Mouse (Mus musculus): ENCODE measurements at regions not wholly inside any gene's neighbourhood (a gene's known extent, or its start where the extent isn't known, plus 50 kb on each side); places are given as distances from the start of the nearest gene placed in this dataset.

DNA sequence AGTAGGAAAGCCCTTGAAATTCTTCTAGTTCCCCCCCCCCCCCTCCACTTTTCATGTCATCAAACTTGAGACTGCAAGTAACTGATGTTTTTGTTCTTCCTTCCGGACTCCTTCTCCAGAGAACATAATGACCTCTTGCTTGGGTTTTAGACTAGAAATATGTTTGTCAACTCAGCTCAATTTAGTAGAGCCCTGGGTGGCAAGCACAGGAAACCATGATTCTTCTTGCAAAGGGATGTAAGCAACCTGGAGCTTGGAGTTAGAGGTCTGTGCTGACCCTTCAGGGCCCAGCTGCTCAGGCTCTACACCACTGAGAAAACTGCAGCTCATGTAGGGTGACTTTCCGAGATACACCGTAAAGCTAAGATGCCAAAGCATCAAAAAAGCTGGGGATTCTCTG is 127.2 kb upstream of the Meis1 start:
- DNase-seq, result no peak

DNA sequence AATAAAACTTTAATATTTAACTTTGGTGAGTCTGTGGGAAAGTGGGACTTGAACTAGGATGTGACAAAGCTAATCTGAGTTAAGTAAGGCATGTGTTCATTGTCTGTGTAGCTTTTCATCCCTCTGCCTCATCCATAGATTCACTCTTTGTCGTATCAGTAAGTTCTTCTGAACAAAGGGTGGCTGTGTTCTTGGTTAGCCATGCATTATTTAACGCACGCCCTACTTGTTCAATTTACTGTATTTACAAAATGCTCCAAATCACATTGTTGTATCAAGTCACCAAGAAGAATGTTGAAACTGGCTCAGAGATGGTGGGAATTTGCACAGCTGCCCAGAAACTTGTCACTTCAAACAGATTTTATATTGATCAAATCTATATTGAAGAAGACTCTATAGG is 132.2 kb upstream of the Meis1 start:
- DNase-seq, result no peak

DNA sequence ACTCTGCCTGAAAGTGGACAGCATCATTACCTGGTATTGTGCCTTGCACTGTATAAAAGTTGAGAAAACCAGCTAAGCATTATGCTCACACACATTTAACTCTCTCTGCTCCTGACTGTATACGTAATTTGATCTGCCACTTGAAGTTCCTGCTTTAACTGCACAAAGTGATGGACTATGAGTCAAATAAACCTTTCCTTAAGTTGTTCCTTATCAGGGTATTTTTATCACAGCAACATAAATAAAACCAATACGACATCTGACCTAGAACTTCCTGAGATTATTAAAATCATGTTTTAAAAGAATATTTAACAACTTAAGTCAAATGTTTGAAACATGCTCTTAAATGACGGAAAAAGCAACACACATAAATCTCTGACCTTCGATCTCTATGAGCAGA is 134.9 kb upstream of the Meis1 start:
- no peak for DNase-seq

DNA sequence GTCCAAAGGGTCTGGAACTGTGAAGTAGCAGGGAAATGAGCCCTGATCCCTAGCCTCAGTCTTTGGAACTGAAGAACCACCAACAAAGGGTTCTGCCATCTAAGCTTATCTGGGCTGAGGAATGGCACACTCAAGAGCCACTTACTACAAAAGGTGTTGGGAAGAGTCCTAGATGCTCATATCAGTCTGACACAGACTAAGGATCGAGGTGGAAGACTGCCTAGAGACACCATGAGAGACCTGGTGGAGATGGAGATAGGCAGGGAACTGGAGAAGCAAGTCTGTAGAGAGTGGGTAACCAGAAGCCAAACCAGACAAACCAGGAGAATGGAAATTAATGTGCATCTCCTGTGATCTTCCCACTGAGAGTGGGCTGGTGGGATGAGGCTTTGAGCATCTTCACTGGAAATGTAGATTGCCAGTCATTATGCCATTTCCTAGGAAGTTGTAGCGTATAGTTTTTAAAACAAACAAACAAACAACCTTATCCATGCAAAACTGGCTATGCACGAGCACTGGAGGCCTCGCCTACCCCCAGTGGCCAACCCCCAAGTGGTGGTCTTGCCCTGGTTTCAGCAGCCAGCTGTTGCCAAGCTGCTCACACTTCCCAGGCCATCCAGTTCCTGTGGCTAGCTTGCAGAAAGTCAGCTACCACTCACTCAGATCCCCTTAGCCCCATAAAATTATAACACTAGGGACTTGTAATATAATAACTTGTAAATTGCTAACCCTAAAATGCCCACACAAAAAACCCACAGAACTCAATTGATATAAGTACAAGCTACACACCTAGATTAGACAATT is 136.2 kb upstream of the Meis1 start:
- no peak for DNase-seq

DNA sequence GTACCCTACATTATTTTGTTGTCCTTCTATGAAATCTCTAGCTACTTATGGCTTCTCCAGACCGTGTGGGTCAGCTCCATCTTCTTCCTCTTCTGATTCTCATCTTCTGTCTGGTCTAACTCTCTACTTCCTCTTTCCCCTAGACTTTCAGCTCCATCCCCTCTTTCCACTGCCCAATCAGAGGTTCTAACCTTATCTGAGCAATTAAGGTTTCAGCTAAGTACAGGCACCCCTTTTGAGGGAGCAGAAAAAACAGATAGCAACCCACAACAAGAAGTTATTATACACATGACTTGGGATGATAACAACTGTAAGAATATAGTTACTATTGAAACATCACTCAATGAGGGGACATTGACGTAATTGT is 136.8 kb upstream of the Meis1 start:
- DNase-seq, result no peak

DNA sequence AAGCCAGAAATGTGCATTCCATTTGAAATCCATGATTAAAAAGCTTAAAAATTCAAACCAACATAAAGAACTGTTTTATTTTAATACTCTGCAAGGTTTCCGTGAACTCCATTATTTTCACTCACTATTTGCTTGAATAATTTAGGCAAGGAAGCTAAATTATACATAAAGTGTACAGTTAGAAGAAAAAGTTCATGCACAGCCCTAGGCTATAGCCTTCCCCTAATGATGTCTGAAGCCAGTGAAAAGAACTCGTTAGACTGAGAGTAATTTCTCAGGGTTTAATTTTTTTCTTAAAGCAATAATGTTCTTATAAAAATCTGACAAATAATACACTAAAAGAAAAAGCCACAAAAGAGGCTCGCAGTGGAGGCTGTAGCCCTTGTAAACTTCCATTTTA is 141.4 kb upstream of the Meis1 start:
- DNase-seq, result no peak

DNA sequence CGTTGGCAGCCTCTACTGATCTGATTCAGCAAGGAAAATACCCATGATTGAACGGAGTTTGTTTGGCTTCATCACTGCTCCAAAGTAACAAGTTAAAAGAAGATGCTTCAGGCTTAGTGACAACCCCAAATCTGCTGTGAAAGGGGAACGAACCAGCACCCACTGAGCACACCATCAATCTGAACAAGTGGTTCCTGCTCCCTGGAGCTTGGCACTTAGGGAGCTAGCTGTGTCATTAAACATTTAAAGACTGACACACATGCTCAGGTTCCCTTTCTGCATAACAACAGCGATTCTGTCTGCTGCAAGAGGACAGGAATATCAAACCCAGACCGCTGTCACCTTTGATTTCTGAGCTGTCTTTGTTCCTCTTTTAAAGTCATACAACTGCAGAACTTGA is 141.9 kb upstream of the Meis1 start:
- no peak for DNase-seq

DNA sequence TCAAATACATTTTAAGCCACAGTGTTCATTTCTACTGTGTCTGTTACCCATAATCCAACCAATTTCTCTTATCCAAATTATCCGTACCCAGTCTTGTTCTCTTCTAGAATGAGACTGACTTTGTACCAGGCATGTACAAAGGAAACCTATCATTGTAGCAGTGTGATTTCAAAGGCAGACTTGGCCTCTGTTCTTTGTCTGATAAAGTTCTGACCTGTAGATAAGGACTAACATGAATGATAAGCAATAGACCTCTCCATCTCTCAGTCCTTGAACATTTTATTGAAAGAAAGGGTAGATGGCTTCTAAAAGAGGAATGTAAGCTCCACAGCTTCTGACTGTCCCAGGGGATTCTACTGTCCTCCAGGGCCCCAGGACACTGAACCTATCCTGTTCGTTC is 152.2 kb upstream of the Meis1 start:
- no peak for DNase-seq

DNA sequence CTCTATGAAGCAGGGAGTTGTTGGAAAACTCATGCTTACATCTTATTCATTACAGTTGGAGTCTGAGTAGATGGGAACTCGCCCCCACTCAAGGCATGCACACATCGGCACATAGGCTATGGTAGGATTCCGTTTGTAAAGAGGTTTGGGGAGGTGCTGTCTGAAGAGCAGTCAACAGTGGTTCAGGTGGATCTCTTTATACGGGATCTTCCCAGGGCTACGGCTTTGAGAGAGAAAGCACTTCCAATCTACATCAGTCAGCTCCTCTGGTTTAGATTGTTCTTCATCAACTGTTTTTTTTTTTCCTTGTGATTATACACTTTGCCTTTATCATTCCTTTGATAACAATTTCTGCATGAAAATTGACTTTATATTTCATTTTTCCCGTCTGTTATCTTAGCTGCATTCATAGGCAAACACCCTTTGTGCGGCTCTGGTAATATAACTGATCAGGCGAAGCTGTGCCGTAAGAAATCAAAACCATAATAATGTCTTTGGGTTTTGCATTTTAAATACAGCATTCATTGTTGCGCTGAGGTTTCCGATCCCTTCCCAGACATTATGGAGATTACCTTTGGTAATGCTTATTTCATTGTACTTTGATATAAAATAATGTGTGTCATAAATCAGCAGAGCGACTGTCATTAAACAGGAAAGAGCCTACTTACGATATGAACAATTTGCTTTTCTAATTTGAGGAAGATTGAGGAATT is 155.7 kb upstream of the Meis1 start:
- no peak for DNase-seq

DNA sequence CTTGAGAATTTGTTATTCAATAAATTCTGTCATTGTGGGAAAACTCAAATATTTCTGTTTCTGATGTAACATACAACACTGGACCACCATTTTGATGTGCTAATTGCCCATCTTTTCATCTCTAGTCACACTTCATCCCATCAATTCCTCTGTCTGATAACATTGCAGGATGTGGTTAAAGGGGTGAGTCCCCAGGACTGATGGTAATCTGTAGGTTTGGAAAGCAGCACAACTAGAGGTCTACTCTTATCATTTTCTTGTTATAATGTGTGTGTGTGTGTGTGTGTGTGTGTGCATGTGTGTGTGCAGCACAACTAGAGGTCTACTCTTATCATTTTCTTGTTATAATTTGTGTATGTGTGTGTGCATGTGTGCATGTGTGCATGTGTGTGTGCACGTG is 160.5 kb upstream of the Meis1 start:
- no peak for DNase-seq

DNA sequence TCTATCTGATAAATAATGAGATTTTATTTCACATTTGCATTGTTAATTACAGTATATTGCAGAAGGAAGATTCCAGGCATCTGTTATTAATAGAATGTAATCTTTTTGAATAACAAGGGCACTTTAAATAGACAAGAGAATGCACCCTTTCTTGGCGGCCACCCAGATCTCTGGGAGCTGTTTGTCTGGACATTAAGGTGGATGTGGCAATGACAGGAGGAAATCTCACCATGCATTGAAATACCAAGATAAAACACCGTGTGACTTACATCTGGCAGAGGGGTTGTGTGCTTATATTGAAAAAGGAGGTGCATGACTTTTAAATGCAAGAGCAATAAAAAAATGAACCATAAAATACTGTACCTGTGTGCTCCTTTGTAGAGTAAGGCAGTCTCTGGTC is 171.0 kb upstream of the Meis1 start:
- no peak for DNase-seq

DNA sequence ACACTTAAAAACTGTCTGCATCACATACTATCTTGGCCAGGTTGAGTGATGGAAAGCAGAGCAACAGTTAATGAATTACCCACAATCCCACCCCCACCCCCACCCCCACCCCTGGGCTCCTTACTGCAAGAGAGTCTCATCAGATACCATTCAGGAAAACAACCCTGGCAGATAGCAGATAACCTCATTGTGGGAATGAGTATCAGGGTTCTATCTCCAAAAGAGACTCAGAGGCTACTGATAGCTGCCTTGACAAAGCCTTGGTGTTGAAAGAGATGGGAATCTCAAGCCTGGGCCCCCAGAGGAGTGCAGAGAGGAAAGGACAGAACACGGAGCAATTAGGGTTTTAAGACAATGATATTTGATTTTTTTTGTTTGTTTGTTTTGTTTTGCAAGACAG is 175.7 kb upstream of the Meis1 start:
- DNase-seq, result no peak

DNA sequence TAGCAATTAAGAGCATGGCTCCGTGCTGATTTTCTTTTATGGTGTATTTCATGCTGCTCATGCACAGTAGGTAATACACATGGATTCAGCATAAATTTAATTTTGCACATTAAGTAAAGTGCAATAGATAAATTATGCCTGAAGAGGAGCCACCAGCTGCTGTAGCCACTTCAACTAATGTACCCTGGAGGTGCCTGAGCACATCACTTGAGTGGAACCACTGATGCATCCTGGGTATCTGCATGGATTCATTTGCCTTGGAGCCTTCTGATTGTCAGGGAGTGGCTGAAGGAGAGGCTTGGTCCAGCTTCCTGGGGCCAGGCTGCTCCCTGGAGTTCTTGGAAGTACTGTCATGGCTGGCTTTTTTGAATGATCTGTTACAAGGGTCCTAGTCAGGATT is 179.0 kb upstream of the Meis1 start:
- no peak for DNase-seq

DNA sequence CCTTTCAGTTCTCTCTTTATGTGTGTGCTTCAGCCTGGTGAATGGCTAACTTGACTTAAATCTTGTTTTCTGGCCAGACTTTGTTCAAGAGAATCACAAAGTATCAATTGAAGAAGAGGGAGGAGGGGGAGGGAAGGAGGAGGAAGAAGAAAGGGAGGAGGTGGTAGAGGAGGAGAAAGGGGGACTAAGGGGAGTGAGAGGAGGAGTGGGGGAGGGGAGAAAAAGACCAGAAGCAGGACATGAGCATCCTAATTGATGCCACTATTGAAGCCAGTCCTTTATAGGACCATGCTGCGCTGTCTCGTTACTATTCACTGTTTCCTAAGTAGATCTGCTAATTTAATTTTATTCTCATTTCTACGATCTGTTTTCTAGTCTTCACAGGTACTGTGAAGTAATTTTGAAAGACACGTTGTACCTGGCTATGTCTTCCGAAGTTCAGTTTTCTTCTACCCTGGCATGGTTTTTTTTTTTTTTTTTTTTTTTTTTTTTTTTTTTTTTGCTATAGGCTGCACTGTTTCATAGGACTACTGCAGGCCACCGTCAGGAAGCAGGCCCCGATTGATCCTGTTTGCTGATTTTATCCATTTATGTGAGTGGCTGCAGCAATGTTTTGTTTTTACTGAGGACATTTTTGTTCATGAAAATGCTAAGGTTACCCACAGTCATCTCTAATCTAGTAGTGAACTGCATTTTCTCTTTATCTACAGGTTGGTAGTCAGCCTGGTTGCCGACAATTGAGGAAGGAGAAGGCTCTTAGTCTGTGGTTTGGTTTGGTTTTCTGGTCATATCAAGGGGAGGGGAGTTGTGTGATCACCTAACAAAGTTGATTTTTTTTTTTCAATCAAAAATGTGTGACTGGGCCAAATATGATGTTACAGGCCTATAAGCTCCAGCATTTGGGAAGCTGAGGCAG is 184.1 kb upstream of the Meis1 start:
- no peak for DNase-seq

DNA sequence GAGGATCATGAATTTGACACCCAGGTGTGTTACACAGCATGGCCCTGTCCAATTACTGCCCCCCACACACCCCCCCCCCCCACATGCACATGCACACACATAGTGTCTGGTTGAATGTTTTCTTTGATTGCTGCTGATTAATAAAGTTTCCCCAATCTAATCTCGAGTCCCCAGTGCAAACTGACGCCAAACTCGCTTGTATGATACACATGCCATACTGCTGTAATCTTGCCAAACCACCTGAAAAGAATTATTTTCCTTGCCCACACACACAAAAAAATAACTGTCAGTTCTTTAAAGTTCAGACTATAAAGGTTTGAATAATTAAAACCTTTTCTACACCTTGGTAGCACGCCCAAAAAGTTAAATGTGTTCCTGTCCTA is 184.7 kb upstream of the Meis1 start:
- DNase-seq, result no peak

DNA sequence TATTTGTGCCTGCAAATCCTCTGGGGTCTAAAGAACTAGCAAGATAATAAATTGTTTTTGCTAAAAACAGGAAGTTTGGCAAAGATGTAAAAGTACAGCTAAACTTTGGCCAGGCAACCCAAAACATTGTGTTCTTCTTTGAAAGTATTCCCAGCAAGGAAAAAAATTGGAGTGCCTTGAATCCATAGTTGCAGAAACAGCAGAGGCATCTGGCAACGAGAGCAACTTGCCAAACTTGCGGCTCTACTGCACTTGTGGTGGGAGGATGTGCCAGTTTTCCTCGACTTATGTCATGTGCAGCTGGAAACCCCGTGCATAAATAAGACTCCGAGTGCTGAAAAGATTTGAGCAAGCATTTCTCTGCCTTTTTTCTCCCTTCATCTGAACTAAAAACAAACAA is 185.2 kb upstream of the Meis1 start:
- DNase-seq, result peak; percentile 47

DNA sequence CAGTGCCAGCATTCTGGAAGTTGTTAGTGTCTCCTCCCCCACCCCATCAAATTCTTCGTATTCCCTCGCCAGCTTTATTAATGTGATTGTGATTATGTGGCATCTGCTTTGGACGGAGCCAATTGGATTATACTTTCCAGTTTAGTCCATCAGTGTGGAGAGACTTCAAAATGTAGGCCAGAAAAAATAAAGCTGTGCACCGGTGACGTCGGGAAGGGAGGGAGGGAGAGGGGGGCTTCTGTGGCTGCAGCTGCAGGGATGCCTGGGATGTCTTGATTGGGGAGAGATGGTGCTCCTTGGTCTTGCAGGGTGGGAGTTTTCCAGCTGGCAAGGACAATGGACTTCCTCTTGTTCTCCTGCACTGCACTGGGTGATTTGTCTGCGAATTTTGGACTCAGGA is 185.7 kb upstream of the Meis1 start:
- peak; percentile 8 for DNase-seq

DNA sequence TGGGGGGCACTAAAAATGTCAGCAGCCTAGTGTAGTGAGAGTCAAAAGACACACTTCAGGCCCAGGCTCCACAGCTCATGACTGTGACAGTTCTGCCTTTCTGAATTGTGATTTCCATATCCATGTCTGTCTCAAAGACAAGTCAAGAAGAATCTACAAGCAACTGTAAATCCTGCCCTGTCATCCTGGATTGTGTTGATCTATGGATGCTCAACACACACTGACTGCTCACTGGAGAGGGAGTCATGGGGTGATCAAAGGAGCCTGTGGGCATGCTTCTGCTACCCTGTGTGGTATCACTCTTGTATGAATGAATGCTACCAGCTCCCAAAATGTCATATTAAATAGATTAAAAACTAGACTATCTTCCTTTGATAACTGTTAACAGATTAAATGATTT is 186.4 kb upstream of the Meis1 start:
- no peak for DNase-seq

DNA sequence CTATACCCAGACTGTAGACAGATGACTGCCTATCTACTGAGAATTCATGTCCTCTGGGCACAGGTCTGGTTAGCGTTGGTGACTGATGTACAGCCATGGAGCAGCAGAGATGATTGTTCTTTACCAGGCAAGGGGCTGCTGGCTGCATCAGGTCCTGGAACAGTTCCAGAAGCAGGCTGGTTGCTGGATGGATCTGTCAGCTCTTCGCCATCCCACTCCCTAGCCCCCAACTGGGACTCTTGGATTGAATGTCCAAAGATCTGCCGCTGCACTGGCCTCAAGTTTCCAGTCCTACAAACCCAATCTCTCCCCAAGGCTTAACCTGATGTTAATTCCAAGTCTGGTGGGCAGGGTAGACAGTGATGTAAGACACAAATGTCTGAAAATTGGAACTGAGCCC is 200.7 kb upstream of the Meis1 start:
- DNase-seq, result no peak

DNA sequence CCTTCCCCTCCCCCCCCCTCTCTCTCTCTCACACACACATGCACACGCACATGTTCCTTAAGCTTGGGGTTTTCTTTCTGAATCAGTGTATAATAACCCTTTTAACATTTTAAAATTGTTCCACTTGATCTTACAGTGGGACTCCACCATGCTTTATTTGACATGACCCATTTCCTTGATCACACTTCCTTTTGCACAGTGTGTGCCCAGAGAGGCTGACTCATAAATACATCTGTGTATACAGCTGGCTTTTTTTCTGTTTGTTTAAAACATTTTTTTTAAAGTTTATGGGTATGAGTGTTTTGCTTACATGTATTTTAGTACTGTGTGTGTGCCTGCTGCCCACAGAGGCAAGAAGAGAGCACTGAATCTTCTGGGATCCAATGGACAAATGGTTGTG is 202.7 kb upstream of the Meis1 start:
- DNase-seq, result no peak

DNA sequence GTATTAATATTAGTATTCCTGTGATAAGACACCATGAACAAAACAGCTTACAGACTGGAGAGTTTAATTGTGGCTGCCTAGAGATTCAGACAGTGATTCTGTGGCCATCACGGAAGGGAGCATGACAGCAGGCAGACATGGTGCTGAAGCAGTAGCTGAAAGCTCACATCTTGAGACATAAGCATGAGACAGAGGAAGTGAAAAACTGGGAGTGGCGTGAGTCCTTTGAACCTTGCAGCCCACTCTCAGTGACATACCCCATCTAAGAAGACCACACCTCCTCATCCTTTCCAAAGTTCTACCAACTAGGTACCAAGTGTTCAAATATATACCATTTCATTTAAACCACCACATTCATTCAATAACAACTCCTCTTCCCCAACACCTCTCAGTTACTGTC is 208.0 kb upstream of the Meis1 start:
- DNase-seq, result no peak

DNA sequence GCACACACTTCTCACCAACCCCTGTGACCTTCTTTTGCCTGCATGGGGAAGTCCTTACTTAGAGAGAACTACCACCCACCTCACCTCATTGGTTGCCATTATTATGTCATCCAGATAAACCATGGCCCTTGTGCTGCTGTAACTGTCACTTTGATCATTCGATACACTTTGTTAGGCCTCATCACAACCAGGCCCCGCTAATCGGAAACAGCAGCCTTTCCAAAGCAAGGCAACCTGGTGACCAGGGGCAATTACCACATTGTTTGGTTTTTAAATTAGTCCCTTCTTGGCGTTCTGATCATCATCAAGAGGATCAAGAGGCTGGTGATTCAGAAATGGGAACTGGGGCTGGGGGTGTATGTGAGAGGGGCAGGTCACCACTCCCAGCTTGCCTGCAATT is 208.9 kb upstream of the Meis1 start:
- no peak for DNase-seq

DNA sequence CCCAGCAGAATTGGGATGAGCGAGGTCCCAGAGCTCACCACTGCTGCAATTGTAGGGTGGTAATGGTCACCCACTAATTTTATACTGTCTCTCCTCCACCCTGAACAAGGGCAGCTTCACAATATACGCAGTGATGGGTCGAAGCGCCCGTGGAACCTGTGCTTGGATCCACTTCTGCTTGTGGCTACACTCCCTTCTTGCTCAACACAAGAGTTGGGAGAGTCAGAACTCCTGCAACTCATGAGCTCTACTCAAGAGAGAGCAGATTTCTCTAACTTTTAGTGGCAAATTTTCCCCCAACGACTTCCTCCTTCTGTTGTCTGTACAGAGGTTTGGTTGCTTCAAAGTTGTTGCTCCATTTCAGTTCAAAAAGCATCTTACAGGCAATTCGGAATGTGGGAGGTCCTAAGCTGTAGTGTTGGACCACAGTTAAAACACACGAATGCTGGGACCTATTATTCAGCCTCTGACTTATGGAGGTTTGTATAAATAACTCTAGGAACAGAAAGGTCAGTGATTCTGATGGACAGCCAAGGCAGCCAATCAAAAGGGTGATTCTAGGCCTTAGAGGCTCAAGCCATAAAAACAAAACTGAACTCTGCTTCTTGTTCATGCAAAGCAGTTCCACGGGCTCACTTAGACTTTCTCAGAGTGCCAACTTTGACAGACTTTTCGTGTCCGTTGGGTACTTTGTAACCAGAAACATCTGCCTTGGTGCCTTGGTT is 227.8 kb upstream of the Meis1 start:
- DNase-seq, result no peak

Measured in adrenal gland, postnatal 10 days (tissue).